Mouse (Mus musculus) thymus, postnatal 36 days (tissue): ENCODE results near the gene Tmem274.
A peak's percentile ranks its signal among the peaks of the same experiment; 100 is the strongest.

Experiments
- DNase-seq, 2 experiments: peaks; one replicate each; pipeline ENCODE4 v3.0.0; 2022; ENCODE audit warnings: mixed read lengths in 2 of 2

The Tmem274 gene

DNA sequence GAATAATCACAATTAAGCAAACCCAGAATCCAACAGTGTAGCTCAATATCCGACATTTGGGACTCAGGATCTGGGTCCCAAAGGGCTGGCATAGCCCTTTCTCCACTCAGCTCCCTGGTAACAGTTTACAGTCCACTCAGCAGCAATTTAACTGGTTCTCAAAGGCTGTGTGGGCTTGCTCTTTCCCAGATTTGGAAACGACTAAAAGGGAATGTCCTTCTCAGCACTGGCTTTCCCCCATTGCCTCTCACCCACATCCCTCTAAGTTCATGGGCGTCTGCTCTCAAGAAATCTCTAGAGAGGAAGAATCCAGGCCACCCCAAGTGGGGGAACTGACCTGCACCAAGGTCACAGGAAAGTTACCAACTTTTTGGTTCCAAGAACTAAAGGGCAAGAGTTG lies 7.4 kb downstream of the Tmem274 start:
- no peak for DNase-seq

- DNase-seq, result peak; percentile 87 to 88
These were observed 8.1 kb downstream of the Tmem274 start, which contains the start of the genes Nmnat1 and Lzic for GRCm38 (mm10) chr4:149485053-149485824. Gene Nmnat1, minus strand, starts transcription at chr4:149485202. Gene Lzic, plus strand, starts transcription at chr4:149485229.

DNA sequence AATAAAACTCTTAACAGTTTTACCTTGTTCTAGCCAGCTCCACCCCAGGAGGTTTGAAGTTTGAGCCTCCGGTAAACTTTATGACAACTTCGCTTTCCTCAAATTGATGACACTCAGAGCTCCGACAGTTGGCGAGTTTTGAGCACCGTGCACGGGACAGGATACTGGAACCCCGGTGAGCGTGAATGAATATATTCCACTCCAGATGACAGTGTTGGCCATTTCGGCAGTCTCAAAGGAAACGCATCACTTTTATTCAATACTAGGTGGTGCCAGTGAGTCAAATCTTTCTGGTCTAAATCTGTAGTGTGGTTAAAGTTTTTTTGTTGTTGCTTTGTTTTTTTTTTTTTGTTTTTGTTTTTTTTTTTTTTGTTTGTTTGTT lies 8.6 kb downstream of the Tmem274 start:
- DNase-seq, result peak in 1 of 2 experiments; percentile 32

DNA sequence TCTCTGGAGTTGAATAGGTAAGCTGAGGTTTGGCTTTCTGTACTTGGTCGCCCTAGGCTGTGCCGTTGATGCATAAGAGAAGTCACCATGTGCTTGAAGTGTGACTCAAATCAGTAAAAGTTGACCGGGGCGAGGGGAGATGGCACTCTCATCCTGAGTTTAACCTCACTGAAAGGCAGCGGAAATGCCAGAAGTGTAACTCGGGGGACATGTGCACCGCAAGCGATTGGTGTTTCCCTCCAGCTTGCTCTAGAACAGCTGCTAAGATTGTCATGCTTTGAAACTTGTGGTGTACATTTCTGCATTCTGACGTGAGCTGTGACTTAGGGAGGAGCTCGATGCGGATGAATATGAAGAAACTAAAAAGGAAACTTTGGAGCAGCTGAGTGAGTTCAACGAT lies 10.6 kb downstream of the Tmem274 start:
- DNase-seq, result no peak

GRCm38 (mm10) chr4:149489415-149490240 lies 12.4 kb downstream of the Tmem274 start:
- DNase-seq, result no peak

- no peak for DNase-seq
These were observed 14.0 kb downstream of the Tmem274 start for GRCm38 (mm10) chr4:149491151-149491550.

DNA sequence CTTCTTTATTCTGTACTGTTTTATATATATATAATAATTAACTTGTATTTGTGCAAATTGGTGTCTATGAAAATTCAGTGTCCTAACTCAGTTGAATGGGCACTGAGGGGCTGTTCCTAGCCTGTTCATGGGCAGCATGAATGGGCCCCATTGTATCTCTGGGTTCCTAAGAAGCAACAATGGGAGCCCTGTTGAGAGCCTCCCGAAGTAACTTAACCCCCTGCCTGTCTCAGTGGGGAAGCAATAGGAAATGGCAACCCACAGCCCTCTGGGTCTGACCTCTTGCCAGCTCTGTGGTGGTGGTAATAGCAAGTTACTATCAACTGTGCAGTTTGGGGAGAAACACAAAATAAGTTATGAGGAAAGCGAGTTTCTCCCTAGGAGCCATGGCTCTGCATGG lies 19.4 kb downstream of the Tmem274 start:
- DNase-seq, result no peak

- DNase-seq, result no peak
These were observed 21.7 kb downstream of the Tmem274 start for GRCm38 (mm10) chr4:149498901-149499300.

- no peak for DNase-seq
These were observed 22.6 kb downstream of the Tmem274 start for GRCm38 (mm10) chr4:149499790-149500189.

- DNase-seq, result no peak
These were observed 27.2 kb downstream of the Tmem274 start for GRCm38 (mm10) chr4:149504363-149504762.

- no peak for DNase-seq
These were observed 27.7 kb downstream of the Tmem274 start for GRCm38 (mm10) chr4:149504858-149505257.

- DNase-seq, result no peak
These were observed 28.2 kb downstream of the Tmem274 start for GRCm38 (mm10) chr4:149505261-149505967.

DNA sequence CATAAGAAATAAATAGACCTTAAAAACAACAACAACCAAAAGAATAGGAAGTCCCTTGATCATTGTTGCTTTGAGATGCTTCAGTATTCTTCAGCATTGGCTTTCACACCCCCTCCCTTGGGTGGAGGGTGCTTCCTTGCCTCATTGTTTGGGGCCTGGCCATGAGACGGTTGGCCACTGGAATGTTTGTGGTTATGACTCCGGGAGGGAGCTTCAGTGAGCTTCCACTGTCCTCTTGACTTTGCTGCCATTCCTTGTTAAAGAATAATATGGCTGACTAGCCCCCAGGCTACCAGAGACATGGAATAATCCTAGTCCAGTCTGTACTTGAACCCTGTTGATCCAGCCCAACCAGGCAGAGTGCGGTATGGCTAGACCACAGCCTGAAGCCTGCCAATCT lies 29.7 kb downstream of the Tmem274 start:
- DNase-seq, result no peak

DNA sequence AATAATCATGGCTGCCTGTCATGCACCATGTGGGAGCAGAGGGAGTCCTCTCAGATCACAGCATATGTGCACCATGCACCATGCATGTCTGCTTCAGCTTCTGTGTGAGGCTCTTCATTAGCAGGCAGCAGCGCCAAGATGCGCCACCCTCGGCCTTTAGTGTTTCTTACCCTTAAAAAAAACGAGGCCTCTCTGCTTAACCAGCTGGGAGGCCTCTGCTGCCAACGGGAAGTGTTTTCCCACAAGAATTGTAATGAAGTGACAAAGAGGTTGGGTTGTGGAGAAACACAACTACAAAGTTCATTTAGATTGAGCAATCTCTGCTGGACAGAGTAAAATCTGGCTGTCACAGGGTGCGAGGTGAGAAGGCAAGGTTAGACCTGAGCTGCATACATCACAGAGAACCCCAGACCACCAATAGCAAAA lies 34.1 kb downstream of the Tmem274 start:
- DNase-seq, result no peak

GRCm38 (mm10) chr4:149512072-149512471 lies 34.9 kb downstream of the Tmem274 start:
- no peak for DNase-seq

GRCm38 (mm10) chr4:149515706-149516105 lies 38.5 kb downstream of the Tmem274 start:
- peak in 1 of 2 experiments; percentile 16 for DNase-seq

DNA sequence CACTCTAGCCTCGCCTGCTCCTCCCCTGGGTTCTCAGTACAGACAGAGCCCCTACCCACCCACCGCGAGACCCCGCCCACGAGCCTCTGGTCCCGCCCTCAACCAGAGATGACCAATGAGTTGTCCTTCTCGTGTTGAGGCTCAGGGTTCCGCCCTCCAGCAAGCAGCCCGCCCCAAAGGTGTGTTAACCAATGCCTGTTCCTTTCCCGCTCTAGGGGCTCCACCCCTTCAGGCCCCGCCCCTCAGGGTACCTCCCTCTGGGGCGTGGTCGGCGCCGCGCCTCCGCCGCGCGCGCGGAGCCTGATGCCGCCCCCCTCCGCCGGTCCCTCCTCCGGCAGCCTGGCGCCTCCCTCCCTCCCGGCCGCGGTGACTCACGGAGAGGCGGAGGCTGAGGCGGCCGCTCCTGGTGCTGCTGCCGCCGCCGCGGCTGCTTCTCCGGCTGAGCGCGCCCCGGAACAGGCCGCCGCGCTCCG lies 40.7 kb downstream of the Tmem274 start, which contains the start of gene Ctnnbip1:
Ctnnbip1 (plus strand) TSS at position 369 of the 473 bp plus-strand sequence.
- DNase-seq, result peak; percentile 94 to 95

- DNase-seq, result no peak
These were observed 41.4 kb downstream of the Tmem274 start for GRCm38 (mm10) chr4:149518351-149519220.

GRCm38 (mm10) chr4:149521258-149521657 lies 44.1 kb downstream of the Tmem274 start:
- DNase-seq, result no peak

DNA sequence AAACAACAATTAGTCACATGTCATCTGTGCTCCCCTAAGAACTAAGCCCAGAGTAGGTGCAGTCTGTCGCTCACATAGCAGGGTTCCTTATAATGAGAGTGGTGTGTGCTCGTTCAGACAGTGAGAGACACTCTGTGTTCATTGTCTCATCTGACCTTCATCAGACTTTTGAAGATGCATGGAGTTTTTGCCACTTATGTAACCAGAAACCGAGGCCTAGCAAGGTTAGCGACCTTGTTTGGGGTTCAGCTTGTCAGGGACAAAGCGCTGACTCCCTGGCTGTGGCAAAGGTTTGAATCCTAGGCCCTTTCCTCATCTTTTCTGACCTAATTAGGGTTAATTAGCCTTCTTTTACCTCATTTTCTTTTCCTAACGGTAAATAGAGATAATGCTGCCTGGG lies 46.8 kb downstream of the Tmem274 start:
- DNase-seq, result no peak

DNA sequence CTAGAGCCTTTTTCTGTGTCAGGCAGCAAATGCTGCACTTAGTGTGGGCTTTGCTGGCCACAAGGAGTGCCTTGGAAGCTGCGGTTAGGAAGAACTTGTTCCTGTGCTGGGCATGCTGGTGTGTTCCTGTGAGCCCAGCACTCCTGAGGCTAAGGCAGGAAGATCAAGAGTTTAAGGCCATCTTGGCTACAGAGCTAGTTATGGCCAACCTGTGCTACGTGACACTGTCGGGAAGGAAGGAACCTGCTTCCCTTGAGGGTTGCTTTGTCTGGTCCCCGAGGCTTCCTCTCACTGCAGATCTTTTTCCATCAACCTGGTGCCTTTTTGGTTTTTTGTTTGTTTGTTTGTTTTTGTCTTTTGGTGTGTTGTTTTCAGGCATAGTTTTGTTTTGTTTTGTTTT lies 48.0 kb downstream of the Tmem274 start:
- DNase-seq, result no peak

GRCm38 (mm10) chr4:149525811-149526210 lies 48.6 kb downstream of the Tmem274 start:
- no peak for DNase-seq
